Mouse (Mus musculus) CH12.LX (cell line): ENCODE data around the gene Plxnb2. TPM values are rescaled to one million over a fixed set of nuclear protein-coding genes. Genes with fewer than 3 reads are reported as not detected.

Source experiments
- DNase-seq: peaks from one replicate; pipeline ENCODE4 v3.0.0-alpha.2; 2013; ENCODE audit errors: extremely low read depth
- H3K27ac ChIP-seq: 2 replicates; pipeline ENCODE4 v1.5.1; 2012; ENCODE audit warnings: low read depth, mild to moderate bottlenecking, control low read depth, moderate library complexity; ENCODE audit not compliant: insufficient read depth
- H3K27me3 ChIP-seq: replicated peaks from 2 replicates; pipeline ENCODE3; 2012; ENCODE audit warnings: inconsistent platforms
- H3K36me3 ChIP-seq, 2 experiments: replicated peaks in 1 of 2; 2 replicates each; pipeline versions ENCODE3 to v1.6.1; 2012; ENCODE audit warnings: inconsistent platforms in 1 of 2, low read length in 1 of 2, mild to moderate bottlenecking in 1 of 2, mixed read lengths in 1 of 2, moderate library complexity in 1 of 2; ENCODE audit not compliant: control insufficient read depth in 1 of 2, insufficient read depth in 1 of 2
- H3K4me1 ChIP-seq, 2 experiments: 2 replicates each; pipeline ENCODE4 v1.6.1; 2012; ENCODE audit warnings: inconsistent platforms in 1 of 2, moderate library complexity in 1 of 2; ENCODE audit not compliant: insufficient read depth in 2 of 2, control insufficient read depth in 1 of 2
- H3K4me2 ChIP-seq: 2 replicates; pipeline ENCODE4 v1.6.1; 2012; ENCODE audit warnings: low read depth, mild to moderate bottlenecking, control low read depth; ENCODE audit not compliant: poor library complexity, insufficient read depth, severe bottlenecking
- H3K4me3 ChIP-seq, 3 experiments: fragments of 150-350 bp in 1 of 3; sonication (generic) in 1 of 3; replicated peaks in 1 of 3; 2 replicates each; pipeline versions ENCODE3 to v1.5.1; 2011 to 2012; ENCODE audit warnings: low read depth in 2 of 3, low read length in 2 of 3, mild to moderate bottlenecking in 2 of 3, moderate library complexity in 2 of 3, control low read depth in 1 of 3, improper control_type of control experiment in 1 of 3, inconsistent platforms in 1 of 3, mixed read lengths in 1 of 3; ENCODE audit not compliant: poor library complexity in 1 of 3
- H3K79me2 ChIP-seq: replicated peaks from 2 replicates; pipeline ENCODE4 v1.6.1; 2012; ENCODE audit warnings: mild to moderate bottlenecking, moderate library complexity; ENCODE audit not compliant: control insufficient read depth, poor library complexity, insufficient read depth, severe bottlenecking; ENCODE audit errors: extremely low read depth
- H3K9ac ChIP-seq: 2 replicates; pipeline ENCODE4 v1.6.1; 2012; ENCODE audit warnings: low read depth, mild to moderate bottlenecking, control low read depth, moderate library complexity; ENCODE audit not compliant: insufficient read depth
- H3K9me3 ChIP-seq: replicated peaks from 2 replicates; pipeline ENCODE3; 2012; ENCODE audit warnings: low read length, inconsistent platforms, mixed read lengths
- BHLHE40 ChIP-seq: IDR thresholded peaks from 2 replicates; pipeline ENCODE4 v1.6.1; 2011; ENCODE audit warnings: mild to moderate bottlenecking, low read depth, low read length, improper control_type of control experiment
- CHD1 ChIP-seq: IDR thresholded peaks from 2 replicates; pipeline ENCODE4 v1.6.1; 2012; ENCODE audit warnings: low read depth, low read length, improper control_type of control experiment, inconsistent platforms
- CHD2 ChIP-seq: IDR thresholded peaks from 2 replicates; pipeline ENCODE4 v1.6.1; 2011; ENCODE audit warnings: low read length, improper control_type of control experiment
- CTCF ChIP-seq, 2 experiments: IDR thresholded peaks in 1 of 2; conservative IDR thresholded peaks in 1 of 2; 2 replicates each; pipeline ENCODE4 v1.5.1; 2011 to 2012; ENCODE audit warnings: low read depth in 2 of 2, low read length in 2 of 2, improper control_type of control experiment in 1 of 2, inconsistent platforms in 1 of 2, mild to moderate bottlenecking in 1 of 2, moderate library complexity in 1 of 2
- E2F4 ChIP-seq: IDR thresholded peaks from 2 replicates; pipeline ENCODE4 v1.6.1; 2011; ENCODE audit warnings: low read depth, low read length, improper control_type of control experiment; ENCODE audit not compliant: insufficient replicate concordance
- ELF1 ChIP-seq: IDR thresholded peaks from 2 replicates; pipeline ENCODE4 v1.6.1; 2014; ENCODE audit warnings: low read depth, mild to moderate bottlenecking, inconsistent platforms, low read length, improper control_type of control experiment
- EP300 ChIP-seq: IDR thresholded peaks from 2 replicates; pipeline ENCODE4 v1.6.1; 2011; ENCODE audit warnings: low read length, improper control_type of control experiment
- ETS1 ChIP-seq: conservative IDR thresholded peaks from 2 replicates; pipeline ENCODE4 v1.6.1; 2012; ENCODE audit warnings: low read depth, mild to moderate bottlenecking, inconsistent platforms, low read length, improper control_type of control experiment, moderate library complexity
- GABPA ChIP-seq: IDR thresholded peaks from 2 replicates; pipeline ENCODE4 v1.6.1; 2012; ENCODE audit warnings: low read depth, low read length, improper control_type of control experiment, inconsistent platforms; ENCODE audit not compliant: insufficient replicate concordance
- HCFC1 ChIP-seq: IDR thresholded peaks from 2 replicates; pipeline ENCODE4 v1.6.1; 2012; ENCODE audit warnings: low read depth, mild to moderate bottlenecking, inconsistent platforms, low read length, improper control_type of control experiment
- IRF4 ChIP-seq: IDR thresholded peaks from 2 replicates; pipeline ENCODE4 v1.6.1; 2014; ENCODE audit warnings: low read depth, mild to moderate bottlenecking, inconsistent platforms, low read length, improper control_type of control experiment
- JUN ChIP-seq: IDR thresholded peaks from 2 replicates; pipeline ENCODE4 v1.6.1; 2011; ENCODE audit warnings: low read depth, mild to moderate bottlenecking, low read length, improper control_type of control experiment, moderate library complexity; ENCODE audit not compliant: insufficient read depth
- JUND ChIP-seq: conservative IDR thresholded peaks from 2 replicates; pipeline ENCODE4 v1.6.1; 2011; ENCODE audit warnings: low read depth, low read length, improper control_type of control experiment
- KAT2A ChIP-seq: IDR thresholded peaks from 2 replicates; pipeline ENCODE4 v1.6.1; 2012; ENCODE audit warnings: low read length, improper control_type of control experiment, inconsistent platforms; ENCODE audit not compliant: insufficient replicate concordance
- MAFK ChIP-seq: IDR thresholded peaks from 2 replicates; pipeline ENCODE4 v1.6.1; 2011; ENCODE audit warnings: low read length, improper control_type of control experiment; ENCODE audit not compliant: insufficient replicate concordance
- MAX ChIP-seq: IDR thresholded peaks from 2 replicates; pipeline ENCODE4 v1.6.1; 2011; ENCODE audit warnings: low read length, improper control_type of control experiment
- MEF2A ChIP-seq: IDR thresholded peaks from 2 replicates; pipeline ENCODE4 v1.6.1; 2014; ENCODE audit warnings: low read depth, mild to moderate bottlenecking, inconsistent platforms, low read length, improper control_type of control experiment, borderline replicate concordance
- MXI1 ChIP-seq: IDR thresholded peaks from 2 replicates; pipeline ENCODE4 v1.6.1; 2011; ENCODE audit warnings: mild to moderate bottlenecking, low read depth, low read length, improper control_type of control experiment
- MYC ChIP-seq: IDR thresholded peaks from 2 replicates; pipeline ENCODE4 v1.6.1; 2011; ENCODE audit warnings: low read depth, mild to moderate bottlenecking, improper control_type of control experiment, low read length
- NELFE ChIP-seq: IDR thresholded peaks from 2 replicates; pipeline ENCODE4 v1.6.1; 2011; ENCODE audit warnings: low read depth, low read length, improper control_type of control experiment
- NRF1 ChIP-seq: IDR thresholded peaks from 2 replicates; pipeline ENCODE4 v1.6.1; 2014; ENCODE audit warnings: low read depth, mild to moderate bottlenecking, inconsistent platforms, low read length, improper control_type of control experiment, moderate library complexity
- PAX5 ChIP-seq: IDR thresholded peaks from 2 replicates; pipeline ENCODE4 v1.6.1; 2012; ENCODE audit warnings: low read length, inconsistent platforms, mixed read lengths
- POLR2A ChIP-seq: IDR thresholded peaks from 2 replicates; pipeline ENCODE4 v1.6.1; 2011; ENCODE audit warnings: low read depth, mild to moderate bottlenecking, improper control_type of control experiment, low read length
- POLR2AphosphoS2 ChIP-seq: IDR thresholded peaks from 2 replicates; pipeline ENCODE4 v1.6.1; 2011; ENCODE audit warnings: low read depth, low read length, improper control_type of control experiment
- RAD21 ChIP-seq: IDR thresholded peaks from 2 replicates; pipeline ENCODE4 v1.6.1; 2011; ENCODE audit warnings: low read depth, mild to moderate bottlenecking, low read length, improper control_type of control experiment, moderate library complexity
- RCOR1 ChIP-seq: conservative IDR thresholded peaks from 2 replicates; pipeline ENCODE4 v1.6.1; 2012; ENCODE audit warnings: low read depth, mild to moderate bottlenecking, inconsistent platforms, low read length, improper control_type of control experiment
- SIN3A ChIP-seq: IDR thresholded peaks from 2 replicates; pipeline ENCODE4 v1.6.1; 2012; ENCODE audit warnings: low read length, improper control_type of control experiment, inconsistent platforms
- SMC3 ChIP-seq: IDR thresholded peaks from 2 replicates; pipeline ENCODE4 v1.6.1; 2011; ENCODE audit warnings: low read depth, low read length, improper control_type of control experiment
- TBP ChIP-seq: conservative IDR thresholded peaks from 2 replicates; pipeline ENCODE4 v1.6.1; 2011; ENCODE audit warnings: low read depth, low read length, improper control_type of control experiment
- TCF12 ChIP-seq: IDR thresholded peaks from 2 replicates; pipeline ENCODE4 v1.6.1; 2014; ENCODE audit warnings: low read depth, mild to moderate bottlenecking, inconsistent platforms, low read length, improper control_type of control experiment
- UBTF ChIP-seq: IDR thresholded peaks from 2 replicates; pipeline ENCODE4 v1.6.1; 2012; ENCODE audit warnings: low read depth, mild to moderate bottlenecking, inconsistent platforms, low read length, improper control_type of control experiment, moderate library complexity
- USF1 ChIP-seq: IDR thresholded peaks from 2 replicates; pipeline ENCODE4 v1.6.1; 2014; ENCODE audit warnings: low read depth, mild to moderate bottlenecking, inconsistent platforms, low read length, improper control_type of control experiment
- USF2 ChIP-seq: conservative IDR thresholded peaks from 2 replicates; pipeline ENCODE4 v1.6.1; 2011; ENCODE audit warnings: low read depth, low read length, improper control_type of control experiment
- ZC3H11A ChIP-seq: IDR thresholded peaks from 2 replicates; pipeline ENCODE4 v1.6.1; 2012; ENCODE audit warnings: low read depth, mild to moderate bottlenecking, inconsistent platforms, low read length, improper control_type of control experiment
- ZKSCAN1 ChIP-seq: IDR thresholded peaks from 2 replicates; pipeline ENCODE4 v1.6.1; 2012; ENCODE audit warnings: low read depth, inconsistent platforms, low read length, improper control_type of control experiment, borderline replicate concordance
- ZMIZ1 ChIP-seq: IDR thresholded peaks from 2 replicates; pipeline ENCODE4 v1.6.1; 2012; ENCODE audit warnings: low read depth, mild to moderate bottlenecking, inconsistent platforms, low read length, improper control_type of control experiment
- ZNF384 ChIP-seq: IDR thresholded peaks from 2 replicates; pipeline ENCODE4 v1.6.1; 2012; ENCODE audit warnings: low read depth, low read length, improper control_type of control experiment, inconsistent platforms
- dilution Hi-C: fragments of 300-500 bp; cut with MboI; formaldehyde crosslinking; loops from 2 replicates; pipeline ENCODE4 v1.14.3; 2020; ENCODE audit warnings: low sequenced_read_pairs; ENCODE audit not compliant: extremely low pct_unique_long_range_greater_than_20kb, extremely low pct_ligation_motif_present
- in situ Hi-C: fragments of 300-500 bp; cut with MboI; formaldehyde crosslinking; loops from 3 replicates; pipeline ENCODE4 v1.14.3; 2019; ENCODE audit warnings: low sequenced_read_pairs, low pct_ligation_motif_present, low pct_unique_long_range_greater_than_20kb, mixed read lengths
- polyA plus RNA-seq: library from polyadenylated mRNA; unstranded; fragments of >175 nt; gene quantifications from 2 replicates; pipeline ENCODE4 v1.2.1, GENCODE M21; 2012; ENCODE audit warnings: low read depth; ENCODE audit not compliant: insufficient read length
- total RNA-seq, 2 experiments: library from RNA; depleted of rRNA; stranded (reverse); fragments of 300-350 nt in 1 of 2; fragments of >200 nt in 1 of 2; gene quantifications; 2 replicates each; pipeline ENCODE4 v1.2.3; 2012 to 2014

The Plxnb2 gene
- total and polyA plus RNA-seq, 3 experiments, result 2.9 to 51.5 (median 4.5) TPM

GRCm38 (mm10) chr15:89209886-89210761 is 29.5 kb upstream of the Plxnb2 start:
- dilution Hi-C loops (no loop called here), in situ Hi-C loops (loop anchor here (5.0 to 25.0 kb wide), 3 partner anchors 38 to 248 kb away; partner anchors contain the start of genes Hdac10 and Ttll8)
- Histone ChIP-seq H3K36me3 (no peaks in the 10 kb centered on the region), H3K27me3 (peaks cover 4% of the 10 kb centered on the region), H3K4me1 (peaks cover 4 to 28% of the 10 kb centered on the region in 2 experiments; a peak in 3 of 4 replicates), H3K9me3 (no peaks in the 10 kb centered on the region), H3K9ac (peak overlapping the region; percentile 50), H3K4me3 (peak overlapping the region; percentile 50 to 56 (median 54)), H3K4me2 (peak overlapping the region; percentile 47), H3K79me2 (peaks cover 13% of the 10 kb centered on the region), H3K27ac (peak overlapping the region; percentile 79)
- DNase-seq, result peak; percentile 90
- TF ChIP-seq MAX (0 out of 2 replicates have a peak, but pooled peaks have one; percentile 38), TCF12 (0 out of 2 replicates have a peak, but pooled peaks have one; percentile 8), SMC3 (peak; percentile 82), GABPA (no peak), ZMIZ1 (no peak), USF2 (no peak), CHD2 (no peak), SIN3A (peak; percentile 87), E2F4 (no peak), IRF4 (no peak), RCOR1 (no peak), MYC (0 out of 2 replicates have a peak, but pooled peaks have one; percentile 49), RAD21 (peak; percentile 86), CTCF (conservative IDR thresholded peaks at IDR 0.05 in 1 of 2, IDR thresholded peaks at IDR 0.05 in 1 of 2; ENCODE audit: low read depth in 2 of 2, low read length in 2 of 2) (peak; percentile 87 to 95), UBTF (0 out of 2 replicates have a peak, but pooled peaks have one; percentile 68), MEF2A (no peak; the same call in 1 of the 2 replicates), PAX5 (no peak), KAT2A (no peak), MXI1 (peak; percentile 62; the same call in 1 of the 2 replicates), ZC3H11A (no peak; the same call in 1 of the 2 replicates), POLR2A (no peak), EP300 (peak; percentile 11; the same call in 1 of the 2 replicates), ZNF384 (peak; percentile 98), HCFC1 (peak; percentile 22; the same call in 1 of the 2 replicates), ZKSCAN1 (no peak), NELFE (peak; percentile 26; the same call in 1 of the 2 replicates), TBP (no peak; the same call in 1 of the 2 replicates), JUN (no peak), USF1 (no peak), CHD1 (no peak), JUND (no peak), ETS1 (no peak), MAFK (no peak), ELF1 (peak; percentile 75), POLR2AphosphoS2 (no peak), NRF1 (no peak), BHLHE40 (no peak)
